Comparison of ENCODE assay signal across 27 mouse cellular contexts in genomic region chr4:40152771-40153170, GRCm38 (mm10). TPM values are rescaled to one million over a fixed set of nuclear protein-coding genes. Genes with fewer than 3 reads are reported as not detected.
A peak's percentile ranks its signal among the peaks of the same experiment; 100 is the strongest.
DNase-seq lines count a peak whose midpoint lies in the region; ATAC-seq and TF ChIP-seq lines count a peak whose summit lies in the region.
"Had no signal": no experiment of that assay in that cellular context is flagged by ENCODE, and none has a peak within 500 bp of the region (broad histone marks: within the 10 kb centered on the region; RNA-seq: fewer than 3 reads in every experiment).

No protein-coding gene starts in this region.

- intact Hi-C loops in gastrocnemius, adult 2 months (cut with DNase I) = no loop called here

- TF ChIP-seq POLR2A in liver, adult 2 months (IDR thresholded peaks at IDR 0.05; ENCODE audit: extremely low read depth, insufficient read depth, low read length) = no peak

- H3K4me2 ChIP-seq in liver, embryonic 11.5 days = no peak overlapping the region
- H3K4me2 ChIP-seq: embryonic facial prominence, embryonic 13.5 days; embryonic facial prominence, embryonic 15.5 days; forebrain, embryonic 13.5 days; forebrain, embryonic 15.5 days had no signal

- 90% methylated on average over 2 of the region's 2 CpGs for WGBS in liver, adult 2 months
- 97% methylated on average over 2 of the region's 2 CpGs for WGBS in liver, embryonic 11.5 days

- H3K9ac ChIP-seq in liver, adult 2 months (ENCODE audit: low read depth, low read length) = no peak overlapping the region
- H3K9ac ChIP-seq in liver, embryonic 11.5 days (ENCODE audit: low read depth, low read length) = no peak overlapping the region
- H3K9ac ChIP-seq: embryonic facial prominence, embryonic 13.5 days; embryonic facial prominence, embryonic 15.5 days; forebrain, embryonic 13.5 days; forebrain, embryonic 15.5 days; forebrain, postnatal 0 days had no signal

- no peaks in the 10 kb centered on the region for H3K9me3 ChIP-seq in liver, embryonic 11.5 days (ENCODE audit: control insufficient read depth, low read length)
- H3K9me3 ChIP-seq: embryonic facial prominence, embryonic 13.5 days; embryonic facial prominence, embryonic 15.5 days; forebrain, embryonic 13.5 days; forebrain, embryonic 15.5 days; G1E had no signal

- H3K27me3 ChIP-seq in liver, adult 2 months (ENCODE audit: control insufficient read depth, insufficient read depth, low read length) = no peaks in the 10 kb centered on the region
- no peaks in the 10 kb centered on the region for H3K27me3 ChIP-seq in liver, embryonic 11.5 days (replicated peaks; ENCODE audit: control insufficient read depth, insufficient read depth, low read length)
- H3K27me3 ChIP-seq: CH12.LX; embryonic facial prominence, embryonic 13.5 days; embryonic facial prominence, embryonic 15.5 days; forebrain, embryonic 13.5 days; forebrain, embryonic 15.5 days; Patski had no signal

- DNase-seq in adrenal gland, postnatal 10 days = peak; percentile 59
- DNase-seq in adrenal gland, adult 2 months = no peak
- DNase-seq in gastrocnemius, adult 2 months = peak; percentile 37
- no peak for DNase-seq in gastrocnemius, adult 8-10 months (ENCODE audit: low spot score in 2 of 2)
- peak; percentile 65 for DNase-seq in liver, adult 2 months (ENCODE audit: extremely low read depth, low read depth, low spot score)
- DNase-seq in liver, embryonic 11.5 days (ENCODE audit: low spot score) = no peak
- DNase-seq in yolk sac, embryonic 10.5 days (ENCODE audit: low spot score) = no peak
- DNase-seq: adrenal gland, postnatal 25 days; B cell, adult 2 months; cerebellum, adult 11 months; cerebellum, adult 18-20 months; cerebellum, adult 8-10 months; cerebellum, adult 9-11 months; cerebellum, postnatal 14 days; cerebellum, postnatal 36 days; embryo, embryonic 11 days; forebrain, postnatal 0 days had no signal

- peaks cover 28% of the 10 kb centered on the region for H3K79me2 ChIP-seq in liver, adult 2 months (ENCODE audit: control insufficient read depth, insufficient read depth, low read length)

- H3K36me3 ChIP-seq in liver, adult 2 months (ENCODE audit: control insufficient read depth, insufficient read depth, low read length) = 0 out of 2 replicates have a peak, but pooled peaks cover 6% of the 10 kb centered on the region
- H3K36me3 ChIP-seq in liver, embryonic 11.5 days (ENCODE audit: control insufficient read depth, insufficient read depth, low read length) = no peaks in the 10 kb centered on the region
- H3K36me3 ChIP-seq: embryonic facial prominence, embryonic 13.5 days; embryonic facial prominence, embryonic 15.5 days; forebrain, embryonic 15.5 days had no signal

- no peak overlapping the region for H3K27ac ChIP-seq in gastrocnemius, adult 2 months
- peak overlapping the region; percentile 27; the same call in 1 of the 2 replicates for H3K27ac ChIP-seq in liver, adult 2 months (replicated peaks; ENCODE audit: insufficient read depth, low read depth, low read length)
- H3K27ac ChIP-seq in liver, embryonic 11.5 days (ENCODE audit: low read depth, low read length) = no peak overlapping the region
- H3K27ac ChIP-seq: embryonic facial prominence, embryonic 13.5 days; embryonic facial prominence, embryonic 15.5 days; forebrain, embryonic 13.5 days; forebrain, embryonic 15.5 days had no signal

- H3K4me1 ChIP-seq in liver, adult 2 months (ENCODE audit: control insufficient read depth, insufficient read depth, low read length) = peaks cover 50% of the 10 kb centered on the region
- H3K4me1 ChIP-seq in liver, embryonic 11.5 days (replicated peaks; ENCODE audit: control insufficient read depth, insufficient read depth, low read length) = peaks cover 13% of the 10 kb centered on the region
- H3K4me1 ChIP-seq: embryonic facial prominence, embryonic 13.5 days; embryonic facial prominence, embryonic 15.5 days; forebrain, embryonic 13.5 days; forebrain, embryonic 15.5 days had no signal

- H3K4me3 ChIP-seq in gastrocnemius, adult 2 months = no peak overlapping the region
- no peak overlapping the region for H3K4me3 ChIP-seq in liver, adult 2 months (ENCODE audit: insufficient read depth, low read depth, low read length)
- no peak overlapping the region for H3K4me3 ChIP-seq in liver, embryonic 11.5 days (ENCODE audit: low read depth, low read length)
- H3K4me3 ChIP-seq: embryonic facial prominence, embryonic 13.5 days; embryonic facial prominence, embryonic 15.5 days; erythroblast, embryonic 14.5 days; forebrain, embryonic 13.5 days; forebrain, embryonic 15.5 days had no signal

- no peak for ATAC-seq in liver, embryonic 11.5 days (replicated peaks; ENCODE audit: low FRiP score)
- ATAC-seq: activated CD4-positive, CD25-positive, alpha-beta regulatory T cell, adult 4 months; CD4-positive, CD25-positive, alpha-beta regulatory T cell, adult 4 months; forebrain, embryonic 13.5 days; forebrain, embryonic 15.5 days; forebrain, postnatal 0 days; Patski had no signal

- no peak for TF ChIP-seq CTCF in gastrocnemius, adult 2 months (IDR thresholded peaks at IDR 0.05)
- TF ChIP-seq CTCF in liver, adult 2 months (IDR thresholded peaks at IDR 0.05; ENCODE audit: low read depth, low read length) = no peak

RNA-seq across cellular contexts. Expression of gene Aco1, which starts 9.9 kb away (rescaled TPM):
- 100 to 1,000 TPM; 130 to 174 TPM for total RNA-seq in adrenal gland, postnatal 10 days (2021)
- total RNA-seq in adrenal gland, adult 2 months (2021) = 100 to 1,000 TPM; 122 to 146 TPM
- polyA plus RNA-seq in adrenal gland, adult 2 months (2012; rRNA removed) = 43.3 and 51.3 TPM in 2 replicates
- 10 to 100 TPM; 16.5 to 17.7 TPM for total RNA-seq in gastrocnemius, adult 2 months (2021)
- total RNA-seq in gastrocnemius, adult 8-10 months (2022) = 10 to 100 TPM; 14.0 to 15.2 (median 14.9) TPM
- total RNA-seq in liver, adult 2 months (2014; rRNA removed) = 173 and 178 TPM in 2 replicates
- 112 and 125 TPM in 2 replicates for polyA plus RNA-seq in liver, adult 2 months (2012; rRNA removed)
- 36.7 and 42.1 TPM in 2 replicates for polyA plus RNA-seq in liver, embryonic 11.5 days (2014; fragmentation: Nextera tagmentation; extraction: Ambion mirVana)

Comparison
In these comparisons a context has a peak if more than half of its experiments do, and no peak if none do; other contexts are left out.
1. DNase-seq: peak in adrenal gland, postnatal 10 days (single experiment), gastrocnemius, adult 2 months (single experiment) and liver, adult 2 months (single experiment); none in adrenal gland, adult 2 months (single experiment), gastrocnemius, adult 8-10 months (0 of 2), liver, embryonic 11.5 days (single experiment) and yolk sac, embryonic 10.5 days (single experiment).